Mouse (Mus musculus) kidney, embryonic 16.5 days (tissue): ENCODE data around the gene Ramp3. TPM values are rescaled to one million over a fixed set of nuclear protein-coding genes. Genes with fewer than 3 reads are reported as not detected.
"Not testable (repeated sequence)": the region's sequence is repeated elsewhere in the genome, so short reads cannot be mapped to it uniquely, and the experiment has no call there.

ENCODE experiments used
- ATAC-seq: fragments of 200-750 bp; cut with Nextera tagmentation; 2 replicates; pipeline ENCODE4 v1.8.0; 2017; ENCODE audit warnings: moderate TSS enrichment; ENCODE audit not compliant: low FRiP score, low TSS enrichment
- H3K27ac ChIP-seq: fragments of 300-500 bp; sonication (generic); 2 replicates; pipeline ENCODE4 v1.5.1; 2014; ENCODE audit warnings: low read length
- H3K27me3 ChIP-seq: fragments of 300-500 bp; sonication (generic); 2 replicates; pipeline ENCODE4 v1.6.1; 2014; ENCODE audit warnings: low read length, control low read depth, mixed read lengths; ENCODE audit not compliant: insufficient read depth
- H3K36me3 ChIP-seq: fragments of 300-500 bp; sonication (generic); 2 replicates; pipeline ENCODE4 v1.6.1; 2014; ENCODE audit warnings: low read length, control low read depth, mixed read lengths; ENCODE audit not compliant: insufficient read depth
- H3K4me1 ChIP-seq: fragments of 300-500 bp; sonication (generic); 2 replicates; pipeline ENCODE4 v1.6.1; 2014; ENCODE audit warnings: low read length, control low read depth, mixed read lengths; ENCODE audit not compliant: insufficient read depth
- H3K4me2 ChIP-seq: fragments of 300-500 bp; sonication (generic); replicated peaks from 2 replicates; pipeline ENCODE4 v1.6.1; 2014; ENCODE audit warnings: low read depth, low read length
- H3K4me3 ChIP-seq: fragments of 300-500 bp; sonication (generic); 2 replicates; pipeline ENCODE4 v1.5.1; 2014; ENCODE audit warnings: mild to moderate bottlenecking, low read length
- H3K9ac ChIP-seq: fragments of 300-500 bp; sonication (generic); replicated peaks from 2 replicates; pipeline ENCODE4 v1.6.1; 2014; ENCODE audit warnings: low read length
- H3K9me3 ChIP-seq: fragments of 300-500 bp; sonication (generic); 2 replicates; pipeline ENCODE4 v1.6.1; 2016; ENCODE audit warnings: low read length, control low read depth
- WGBS: fragments of 180-500 bp; shearing (Covaris S2); extraction: QIAGEN DNeasy Blood & Tissue Kit; methylation state at CpG from one replicate; pipeline ENCODE4 v1.1.7; 2014; 5-methylcytosine and 5-hydroxymethylcytosine counted together
- polyA plus RNA-seq: library from polyadenylated mRNA; unstranded; fragments of >200 nt; fragmentation: Nextera tagmentation; extraction: Ambion mirVana; gene quantifications from 2 replicates; pipeline ENCODE4 v1.2.1, GENCODE M21; 2015

Ramp3 gene
- polyA plus RNA-seq, 1 experiment from 2014 or later, result 15.4 TPM

- no peak overlapping the region for H3K27ac ChIP-seq
- H3K4me1 ChIP-seq, result no peaks in the 10 kb centered on the region
- 0 out of 2 replicates have a peak, but pooled peaks cover 3% of the 10 kb centered on the region for H3K9me3 ChIP-seq
- no peaks in the 10 kb centered on the region for H3K27me3 ChIP-seq
- 76% methylated on average over 8 of the region's 8 CpGs for WGBS
- ATAC-seq, result no peak
- no peaks in the 10 kb centered on the region for H3K36me3 ChIP-seq
- H3K4me3 ChIP-seq, result no peak overlapping the region
- H3K4me2 ChIP-seq, result no peak overlapping the region
- H3K9ac ChIP-seq, result no peak overlapping the region
Measured at GRCm38 (mm10) chr11:6636150-6636549, 22.2 kb upstream of the Ramp3 start.

GRCm38 (mm10) chr11:6638537-6638936, 19.8 kb upstream of the Ramp3 start, which contains the start of gene Wap:
TSS of gene Wap (minus strand) at chr11:6638637.
- Histone ChIP-seq H3K27ac (no peak within 1 kb of the TSS), H3K4me3 (no peak within 1 kb of the TSS), H3K9ac (no peak within 1 kb of the TSS), H3K36me3 (no peaks in the 10 kb centered on the region), H3K4me2 (no peak within 1 kb of the TSS), H3K4me1 (no peaks in the 10 kb centered on the region), H3K9me3 (no peaks in the 10 kb centered on the region), H3K27me3 (no peaks in the 10 kb centered on the region)
- 87% methylated on average over 4 of the region's 4 CpGs for WGBS
- ATAC-seq, result no peak

- Histone ChIP-seq H3K36me3 (no peaks in the 10 kb centered on the region), H3K4me3 (no peak overlapping the region), H3K4me2 (no peak overlapping the region), H3K4me1 (no peaks in the 10 kb centered on the region), H3K27me3 (no peaks in the 10 kb centered on the region), H3K9ac (no peak overlapping the region), H3K9me3 (no peaks in the 10 kb centered on the region), H3K27ac (no peak overlapping the region)
- 78% methylated on average over 6 of the region's 6 CpGs for WGBS
- ATAC-seq, result no peak
Measured at GRCm38 (mm10) chr11:6639072-6639471, 19.2 kb upstream of the Ramp3 start.

- H3K27ac ChIP-seq, result no peak overlapping the region
- WGBS, result 74% methylated on average over 6 of the region's 6 CpGs
- ATAC-seq, result no peak
- H3K27me3 ChIP-seq, result no peaks in the 10 kb centered on the region
- H3K9ac ChIP-seq, result no peak overlapping the region
- no peaks in the 10 kb centered on the region for H3K4me1 ChIP-seq
- H3K9me3 ChIP-seq, result no peaks in the 10 kb centered on the region
- no peak overlapping the region for H3K4me3 ChIP-seq
- H3K4me2 ChIP-seq, result no peak overlapping the region
- H3K36me3 ChIP-seq, result no peaks in the 10 kb centered on the region
Measured at GRCm38 (mm10) chr11:6644566-6644965, 13.8 kb upstream of the Ramp3 start.

GRCm38 (mm10) chr11:6647831-6648724, 10.2 kb upstream of the Ramp3 start:
- no peak overlapping the region for H3K27ac ChIP-seq
- no peaks in the 10 kb centered on the region for H3K4me1 ChIP-seq
- ATAC-seq, result no peak
- no peak overlapping the region for H3K4me2 ChIP-seq
- H3K4me3 ChIP-seq, result no peak overlapping the region
- H3K9me3 ChIP-seq, result no peaks in the 10 kb centered on the region
- WGBS, result 59% methylated on average over 9 of the region's 9 CpGs
- no peaks in the 10 kb centered on the region for H3K27me3 ChIP-seq
- no peaks in the 10 kb centered on the region for H3K36me3 ChIP-seq
- no peak overlapping the region for H3K9ac ChIP-seq

GRCm38 (mm10) chr11:6650519-6650918, 7.8 kb upstream of the Ramp3 start:
- no peak overlapping the region for H3K9ac ChIP-seq
- H3K4me2 ChIP-seq, result no peak overlapping the region
- WGBS, result 60% methylated on average over 7 of the region's 7 CpGs
- no peak overlapping the region for H3K4me3 ChIP-seq
- no peaks in the 10 kb centered on the region for H3K4me1 ChIP-seq
- no peaks in the 10 kb centered on the region for H3K36me3 ChIP-seq
- no peak for ATAC-seq
- no peaks in the 10 kb centered on the region for H3K9me3 ChIP-seq
- no peak overlapping the region for H3K27ac ChIP-seq
- no peaks in the 10 kb centered on the region for H3K27me3 ChIP-seq

GRCm38 (mm10) chr11:6652978-6653377, 5.3 kb upstream of the Ramp3 start:
- H3K4me3 ChIP-seq, H3K9me3 ChIP-seq, H3K4me1 ChIP-seq, ATAC-seq, H3K36me3 ChIP-seq, H3K4me2 ChIP-seq, H3K27me3 ChIP-seq, H3K27ac ChIP-seq, H3K9ac ChIP-seq: not testable (repeated sequence)
- 70% methylated on average over 3 of the region's 3 CpGs for WGBS

GRCm38 (mm10) chr11:6654903-6655302, 3.4 kb upstream of the Ramp3 start:
- peak; percentile 49 for ATAC-seq
- WGBS, result 4% methylated on average over 2 of the region's 2 CpGs

GRCm38 (mm10) chr11:6661206-6661605, 2.9 kb downstream of the Ramp3 start:
- WGBS, result 67% methylated on average over 14 of the region's 14 CpGs
- H3K4me2 ChIP-seq, result no peak overlapping the region
- ATAC-seq, result no peak
- H3K4me1 ChIP-seq, result peaks cover 4% of the 10 kb centered on the region
- H3K27ac ChIP-seq, result no peak overlapping the region
- no peak overlapping the region for H3K4me3 ChIP-seq
- H3K27me3 ChIP-seq, result no peaks in the 10 kb centered on the region
- H3K9me3 ChIP-seq, result no peaks in the 10 kb centered on the region
- H3K9ac ChIP-seq, result no peak overlapping the region
- no peaks in the 10 kb centered on the region for H3K36me3 ChIP-seq

More at GRCm38 (mm10) chr11:6654903-6655302, 3.4 kb upstream of the Ramp3 start:
- Histone ChIP-seq H3K36me3 (no peaks in the 10 kb centered on the region), H3K4me2 (no peak overlapping the region), H3K9me3 (no peaks in the 10 kb centered on the region), H3K27me3 (no peaks in the 10 kb centered on the region), H3K9ac (no peak overlapping the region), H3K27ac (no peak overlapping the region), H3K4me1 (peaks cover 4% of the 10 kb centered on the region), H3K4me3 (no peak overlapping the region)

GRCm38 (mm10) chr11:6666634-6667033, 8.3 kb downstream of the Ramp3 start:
- WGBS, result 85% methylated on average over 2 of the region's 2 CpGs
- Histone ChIP-seq H3K4me2 (no peak overlapping the region), H3K4me3 (no peak overlapping the region), H3K27me3 (no peaks in the 10 kb centered on the region), H3K27ac (no peak overlapping the region), H3K4me1 (no peaks in the 10 kb centered on the region), H3K9ac (no peak overlapping the region), H3K36me3 (no peaks in the 10 kb centered on the region), H3K9me3 (no peaks in the 10 kb centered on the region)
- ATAC-seq, result no peak
